Mouse (Mus musculus) MEL (cell line): ENCODE measurements around the gene Slc34a1. TPM values are rescaled to one million over a fixed set of nuclear protein-coding genes. Genes with fewer than 3 reads are reported as not detected.

Experiments
- DNase-seq: peaks from one replicate; pipeline ENCODE4 v3.0.0; 2011; ENCODE audit warnings: low read depth, low spot score
- H3K27ac ChIP-seq: 2 replicates; pipeline ENCODE4 v1.5.1; 2012; ENCODE audit warnings: low read depth, mild to moderate bottlenecking, control low read depth, low read length, moderate library complexity; ENCODE audit not compliant: control insufficient read depth
- H3K27me3 ChIP-seq, 2 experiments: fragments of 150-350 bp in 1 of 2; sonication (generic) in 1 of 2; 2 replicates each; pipeline ENCODE4 v1.6.1; 2012; ENCODE audit warnings: low read length in 2 of 2, mild to moderate bottlenecking in 2 of 2, improper control_type of control experiment in 1 of 2, moderate library complexity in 1 of 2; ENCODE audit not compliant: insufficient read depth in 2 of 2, control insufficient read depth in 1 of 2
- H3K36me3 ChIP-seq, 2 experiments: 2 replicates each; pipeline ENCODE4 v1.6.1; 2012 to 2014; ENCODE audit warnings: low read length in 2 of 2, improper control_type of control experiment in 1 of 2, inconsistent platforms in 1 of 2, mild to moderate bottlenecking in 1 of 2; ENCODE audit not compliant: insufficient read depth in 2 of 2, control insufficient read depth in 1 of 2
- H3K4me1 ChIP-seq, 2 experiments: fragments of 150-350 bp in 1 of 2; sonication (generic) in 1 of 2; 2 replicates each; pipeline ENCODE4 v1.6.1; 2012; ENCODE audit warnings: low read length in 2 of 2, improper control_type of control experiment in 1 of 2, mild to moderate bottlenecking in 1 of 2; ENCODE audit not compliant: insufficient read depth in 2 of 2, control insufficient read depth in 1 of 2
- H3K4me3 ChIP-seq, 2 experiments: fragments of 150-350 bp in 1 of 2; sonication (generic) in 1 of 2; 2 replicates each; pipeline ENCODE4 v1.5.1; 2012; ENCODE audit warnings: low read depth in 2 of 2, low read length in 2 of 2, mild to moderate bottlenecking in 2 of 2, moderate library complexity in 2 of 2, control low read depth in 1 of 2, improper control_type of control experiment in 1 of 2; ENCODE audit not compliant: control insufficient read depth in 1 of 2, insufficient read depth in 1 of 2
- H3K79me2 ChIP-seq: 2 replicates; pipeline ENCODE4 v1.6.1; 2012; ENCODE audit warnings: mild to moderate bottlenecking, low read length, moderate library complexity; ENCODE audit not compliant: control insufficient read depth, poor library complexity, insufficient read depth
- H3K9ac ChIP-seq: 2 replicates; pipeline ENCODE4 v1.6.1; 2012; ENCODE audit warnings: low read depth, mild to moderate bottlenecking, control low read depth, low read length, moderate library complexity; ENCODE audit not compliant: control insufficient read depth, poor library complexity, severe bottlenecking
- H3K9me3 ChIP-seq: fragments of 150-350 bp; sonication (generic); replicated peaks from 2 replicates; pipeline ENCODE4 v1.6.1; 2012; ENCODE audit warnings: mild to moderate bottlenecking, low read length, improper control_type of control experiment, moderate library complexity; ENCODE audit not compliant: insufficient read depth
- ETS1 ChIP-seq: IDR thresholded peaks from 2 replicates; pipeline ENCODE4 v1.6.1; 2012; ENCODE audit warnings: low read depth, mild to moderate bottlenecking, inconsistent platforms, low read length, improper control_type of control experiment, moderate library complexity
- GABPA ChIP-seq: IDR thresholded peaks from 2 replicates; pipeline ENCODE4 v1.6.1; 2012; ENCODE audit warnings: low read depth, mild to moderate bottlenecking, inconsistent platforms, low read length, improper control_type of control experiment, moderate library complexity
- GATA1 ChIP-seq: IDR thresholded peaks from 2 replicates; pipeline ENCODE4 v1.6.1; 2011; ENCODE audit warnings: low read depth, low read length, improper control_type of control experiment
- MAX ChIP-seq: IDR thresholded peaks from 2 replicates; pipeline ENCODE4 v1.6.1; 2011; ENCODE audit warnings: low read length, improper control_type of control experiment
- MEF2A ChIP-seq: IDR thresholded peaks from 2 replicates; pipeline ENCODE4 v1.6.1; 2014; ENCODE audit warnings: low read depth, mild to moderate bottlenecking, inconsistent platforms, low read length, improper control_type of control experiment; ENCODE audit not compliant: poor library complexity, insufficient replicate concordance, severe bottlenecking; ENCODE audit errors: extremely low read depth
- NELFE ChIP-seq: IDR thresholded peaks from 2 replicates; pipeline ENCODE4 v1.6.1; 2011; ENCODE audit warnings: low read depth, low read length, improper control_type of control experiment
- SIN3A ChIP-seq: IDR thresholded peaks from 2 replicates; pipeline ENCODE4 v1.6.1; 2012; ENCODE audit warnings: low read length, improper control_type of control experiment, inconsistent platforms
- TAL1 ChIP-seq: IDR thresholded peaks from 2 replicates; pipeline ENCODE4 v1.6.1; 2012; ENCODE audit warnings: mild to moderate bottlenecking, inconsistent platforms, low read length, moderate library complexity, mixed read lengths
- TBP ChIP-seq: IDR thresholded peaks from 2 replicates; pipeline ENCODE4 v1.8.0; 2011; ENCODE audit warnings: low read depth, low read length, improper control_type of control experiment
- TCF12 ChIP-seq: IDR thresholded peaks from 2 replicates; pipeline ENCODE4 v1.6.1; 2014; ENCODE audit warnings: low read depth, mild to moderate bottlenecking, inconsistent platforms, low read length, improper control_type of control experiment, moderate library complexity
- UBTF ChIP-seq: IDR thresholded peaks from 2 replicates; pipeline ENCODE4 v1.6.1; 2012; ENCODE audit warnings: low read depth, mild to moderate bottlenecking, inconsistent platforms, low read length, improper control_type of control experiment, moderate library complexity, borderline replicate concordance; ENCODE audit not compliant: insufficient read depth
- USF1 ChIP-seq: IDR thresholded peaks from 2 replicates; pipeline ENCODE4 v1.6.1; 2014; ENCODE audit warnings: low read depth, mild to moderate bottlenecking, inconsistent platforms, low read length, improper control_type of control experiment, moderate library complexity
- ZNF384 ChIP-seq: IDR thresholded peaks from 2 replicates; pipeline ENCODE4 v1.6.1; 2012; ENCODE audit warnings: low read depth, mild to moderate bottlenecking, inconsistent platforms, low read length, improper control_type of control experiment
- polyA plus RNA-seq, 2 experiments: library from polyadenylated mRNA; stranded (reverse) in 1 of 2; unstranded in 1 of 2; fragments of >175 nt in 1 of 2; fragments of >200 nt in 1 of 2; gene quantifications; 2 replicates each; pipeline versions ENCODE4 v1.2.1 to v1.2.4; 2012; ENCODE audit warnings: low replicate concordance in 2 of 2, low read depth in 1 of 2; ENCODE audit not compliant: insufficient read length in 2 of 2, insufficient read depth in 1 of 2, missing spikeins in 1 of 2
- total RNA-seq: library from RNA; depleted of rRNA; stranded (reverse); fragments of 300-350 nt; gene quantifications from 2 replicates; pipeline ENCODE4 v1.2.3, GENCODE M21; 2012

Slc34a1 gene
- total and polyA plus RNA-seq, 3 experiments: not detected

DNA sequence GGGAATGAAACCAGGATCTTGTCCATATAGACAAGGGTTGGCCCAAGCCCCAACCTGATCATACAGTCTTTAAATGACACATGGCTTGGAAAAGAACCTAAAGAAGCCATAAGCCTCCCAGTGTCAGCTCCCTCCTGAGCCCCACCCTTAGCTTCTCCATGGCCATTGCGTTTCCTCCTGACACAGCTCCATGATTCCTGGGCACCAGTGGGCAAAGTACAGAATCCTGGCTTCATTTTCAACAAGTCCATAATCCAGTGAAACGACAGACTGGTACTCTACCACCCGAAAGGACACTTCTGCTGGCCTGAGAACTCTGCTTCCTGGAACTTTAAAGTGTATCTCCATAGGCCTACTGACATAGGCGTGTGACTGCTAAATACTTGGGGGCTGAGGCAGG, 9.4 kb downstream of the Slc34a1 start:
- TF ChIP-seq TAL1 (no peak), ZNF384 (no peak)
- no peaks in the 10 kb centered on the region for H3K9me3 ChIP-seq

GRCm38 (mm10) chr13:55408546-55409120, 10.6 kb downstream of the Slc34a1 start:
- H3K4me3 ChIP-seq: no peak overlapping the region
- DNase-seq: no peak
- no peak overlapping the region for H3K27ac ChIP-seq
- no peaks in the 10 kb centered on the region for H3K27me3 ChIP-seq
- no peaks in the 10 kb centered on the region for H3K79me2 ChIP-seq
- no peak overlapping the region for H3K9ac ChIP-seq
- no peak for TF ChIP-seq GABPA
- TF ChIP-seq TCF12: no peak
- TF ChIP-seq USF1: no peak
- no peak for TF ChIP-seq MAX
- no peak for TF ChIP-seq NELFE
- no peak for TF ChIP-seq MEF2A
- no peak for TF ChIP-seq TBP
- no peak for TF ChIP-seq GATA1
- no peak for TF ChIP-seq SIN3A
- H3K4me1 ChIP-seq: peaks cover 0 to 13% of the 10 kb centered on the region in 2 experiments; a peak in 2 of 4 replicates
- no peaks in the 10 kb centered on the region for H3K9me3 ChIP-seq
- H3K36me3 ChIP-seq: peaks cover 0 to 7% of the 10 kb centered on the region in 2 experiments; a peak in 2 of 4 replicates

More for the DNA sequence above, 9.4 kb downstream of the Slc34a1 start:
- Histone ChIP-seq H3K36me3 (no peaks in the 10 kb centered on the region; a peak in 1 of 4 replicates), H3K4me3 (no peak overlapping the region), H3K27ac (no peak overlapping the region), H3K79me2 (no peaks in the 10 kb centered on the region), H3K27me3 (no peaks in the 10 kb centered on the region), H3K9ac (no peak overlapping the region), H3K4me1 (0 out of 4 replicates have a peak, but pooled peaks cover 0 to 3% of the 10 kb centered on the region in 2 experiments)
- DNase-seq: no peak

GRCm38 (mm10) chr13:55411826-55412225, 13.8 kb downstream of the Slc34a1 start:
- no peak overlapping the region for H3K9ac ChIP-seq
- peaks cover 0 to 9% of the 10 kb centered on the region in 2 experiments; a peak in 2 of 4 replicates for H3K4me1 ChIP-seq
- H3K27me3 ChIP-seq: no peaks in the 10 kb centered on the region
- no peaks in the 10 kb centered on the region for H3K9me3 ChIP-seq
- TF ChIP-seq UBTF (no peak), ETS1 (no peak)
- no peak for DNase-seq
- H3K36me3 ChIP-seq: peaks cover 0 to 7% of the 10 kb centered on the region in 2 experiments; a peak in 2 of 4 replicates
- H3K79me2 ChIP-seq: no peaks in the 10 kb centered on the region
- H3K4me3 ChIP-seq: no peak overlapping the region
- H3K27ac ChIP-seq: no peak overlapping the region
